Mouse (Mus musculus) cerebellum, adult (tissue): ENCODE data around the gene Plch2.

Source experiments
- ATAC-seq: cut with Nextera tagmentation; 2 replicates; pipeline ENCODE4 v1.9.2; 2017; ENCODE audit warnings: mild to moderate bottlenecking, moderate library complexity, mixed read lengths; ENCODE audit not compliant: insufficient number of reproducible peaks, low FRiP score, low TSS enrichment

The Plch2 gene

GRCm38 (mm10) chr4:155006296-155006695 lies 50.3 kb downstream of the Plch2 start:
- ATAC-seq, result no peak

GRCm38 (mm10) chr4:155005278-155005677 lies 51.3 kb downstream of the Plch2 start:
- ATAC-seq, result no peak

- ATAC-seq, result no peak
These were observed 57.2 kb downstream of the Plch2 start for GRCm38 (mm10) chr4:154999379-154999778.

- ATAC-seq, result no peak
These were observed 59.9 kb downstream of the Plch2 start for GRCm38 (mm10) chr4:154996572-154997154.

DNA sequence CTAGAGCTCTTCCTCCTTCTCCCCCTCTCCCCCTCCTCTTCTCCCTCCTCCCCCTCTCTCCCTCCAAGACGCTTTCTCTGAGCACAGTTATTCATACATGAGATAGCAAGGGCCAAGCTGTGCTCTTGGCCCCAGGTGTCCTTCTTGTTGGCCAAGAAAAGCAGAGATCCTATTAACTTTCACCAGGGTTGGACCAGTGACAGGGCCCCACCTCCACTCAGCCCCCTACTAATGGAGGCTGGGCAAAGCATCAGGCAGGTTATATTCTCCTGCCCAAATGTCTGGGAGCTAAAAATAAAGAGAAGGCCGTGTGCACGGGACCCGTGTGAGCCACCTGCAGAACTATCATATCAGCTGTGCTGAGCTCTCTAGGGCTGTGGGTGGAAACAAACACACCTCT lies 61.7 kb downstream of the Plch2 start:
- ATAC-seq, result no peak

- no peak for ATAC-seq
These were observed 69.8 kb downstream of the Plch2 start for GRCm38 (mm10) chr4:154986750-154987149.

- ATAC-seq, result no peak
These were observed 70.5 kb downstream of the Plch2 start for GRCm38 (mm10) chr4:154986096-154986495.

GRCm38 (mm10) chr4:154985151-154985777 lies 71.3 kb downstream of the Plch2 start:
- no peak for ATAC-seq

- ATAC-seq, result no peak
These were observed 72.8 kb downstream of the Plch2 start for GRCm38 (mm10) chr4:154983767-154984166.

DNA sequence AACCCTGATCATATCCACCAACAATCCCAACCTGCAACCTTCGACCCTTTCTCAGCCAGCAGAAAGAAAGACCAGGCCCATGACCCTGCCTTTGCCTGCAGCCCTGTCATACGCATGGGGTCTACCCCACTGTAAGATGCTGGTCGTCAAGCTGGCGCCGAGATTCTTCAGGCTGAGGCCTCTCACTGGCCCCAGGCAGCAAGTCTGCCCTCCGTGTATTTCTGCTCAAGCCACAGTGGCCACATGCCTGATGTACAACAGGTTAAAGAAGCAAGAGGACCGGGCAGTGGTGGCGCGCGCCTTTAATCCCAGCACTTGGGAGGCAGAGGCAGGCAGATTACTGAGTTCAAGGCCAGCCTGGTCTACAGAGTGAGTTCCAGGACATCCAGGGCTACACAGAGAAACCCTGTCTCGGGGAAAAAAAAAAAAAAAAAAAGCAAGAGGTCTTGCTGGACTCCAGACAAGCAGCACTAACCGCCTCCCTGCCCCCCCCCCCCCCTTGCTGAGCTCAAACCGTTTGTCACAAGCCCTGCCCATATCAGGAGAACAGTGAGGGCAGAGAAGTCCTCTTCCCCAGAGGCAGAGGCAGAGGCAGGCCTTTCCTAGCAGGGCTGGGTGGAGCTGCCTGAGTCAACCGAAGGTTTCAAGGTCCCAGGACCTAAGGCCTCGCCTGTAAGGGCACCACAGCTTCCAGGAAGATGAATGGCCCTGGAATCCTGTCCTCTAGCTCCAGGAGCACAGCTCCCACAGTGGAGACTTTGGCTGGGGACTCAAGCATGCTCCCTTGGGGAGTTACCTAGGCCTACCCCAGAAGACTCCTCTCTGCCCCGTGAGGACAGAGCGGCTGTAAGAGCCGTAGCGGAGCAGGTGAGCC lies 74.1 kb downstream of the Plch2 start:
- no peak for ATAC-seq

- no peak for ATAC-seq
These were observed 75.1 kb downstream of the Plch2 start for GRCm38 (mm10) chr4:154981530-154981929.

DNA sequence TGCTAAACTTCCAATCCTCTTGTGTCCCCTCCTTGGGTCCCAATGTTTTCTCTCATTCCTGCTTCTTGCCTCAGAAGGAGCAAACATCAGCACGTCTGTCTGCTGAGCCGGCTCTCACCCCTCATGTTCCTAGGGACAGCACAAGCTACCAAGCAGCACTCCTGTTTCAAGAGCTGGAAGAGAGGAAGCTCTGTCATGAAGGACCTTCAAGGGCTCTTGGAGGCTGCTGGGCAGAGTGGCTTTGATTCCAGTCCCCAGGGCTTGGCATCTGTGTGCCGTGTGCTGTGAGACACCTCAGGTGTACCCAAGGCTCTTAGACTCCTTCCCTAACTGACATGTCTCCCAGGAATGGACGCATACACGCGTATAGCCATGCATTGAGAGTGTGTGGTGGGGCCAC lies 75.5 kb downstream of the Plch2 start:
- ATAC-seq, result no peak

DNA sequence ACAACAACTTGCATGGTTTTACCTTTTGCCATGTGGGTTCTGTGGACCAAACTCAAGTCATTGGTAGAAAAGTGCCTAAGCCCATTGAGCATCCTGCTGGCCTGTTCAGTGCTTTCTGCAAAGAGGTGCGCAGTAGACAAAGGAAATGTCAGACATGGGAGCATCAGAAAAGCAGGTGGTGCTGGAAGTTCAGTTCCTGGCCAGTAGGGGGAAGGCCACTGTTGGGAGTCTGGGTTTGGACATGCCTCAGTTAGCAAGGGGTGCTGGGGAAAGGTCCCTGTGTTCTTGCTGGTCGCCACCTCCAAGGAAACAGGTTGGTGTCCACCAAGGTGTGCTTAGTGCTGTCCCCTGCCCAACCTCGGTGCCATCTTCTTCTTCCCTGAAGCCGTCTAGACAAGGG lies 76.5 kb downstream of the Plch2 start:
- ATAC-seq, result no peak

DNA sequence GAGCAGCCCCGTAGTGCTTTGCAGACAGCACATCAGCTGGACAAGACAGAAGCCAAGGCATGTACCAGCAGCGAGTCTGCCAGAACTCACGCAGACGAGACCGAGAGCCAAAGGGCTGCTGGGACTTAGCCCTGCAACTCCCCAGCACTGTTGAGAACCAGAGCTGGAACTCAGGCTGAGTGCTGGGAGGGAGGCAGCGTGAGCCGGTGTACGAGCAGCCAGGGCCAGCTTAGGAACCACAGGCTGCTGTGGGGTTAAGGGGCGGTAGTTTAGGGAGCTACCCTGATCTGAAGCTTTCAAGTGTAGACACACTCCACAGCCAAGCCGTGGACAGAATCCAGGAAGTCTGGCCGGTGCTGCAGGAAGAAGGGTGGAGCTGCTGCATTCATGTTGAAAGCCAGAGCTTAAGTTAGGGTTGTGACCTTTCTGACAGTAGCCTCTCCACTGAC lies 82.4 kb downstream of the Plch2 start:
- no peak for ATAC-seq

GRCm38 (mm10) chr4:154972546-154972945 lies 84.0 kb downstream of the Plch2 start:
- ATAC-seq, result no peak

DNA sequence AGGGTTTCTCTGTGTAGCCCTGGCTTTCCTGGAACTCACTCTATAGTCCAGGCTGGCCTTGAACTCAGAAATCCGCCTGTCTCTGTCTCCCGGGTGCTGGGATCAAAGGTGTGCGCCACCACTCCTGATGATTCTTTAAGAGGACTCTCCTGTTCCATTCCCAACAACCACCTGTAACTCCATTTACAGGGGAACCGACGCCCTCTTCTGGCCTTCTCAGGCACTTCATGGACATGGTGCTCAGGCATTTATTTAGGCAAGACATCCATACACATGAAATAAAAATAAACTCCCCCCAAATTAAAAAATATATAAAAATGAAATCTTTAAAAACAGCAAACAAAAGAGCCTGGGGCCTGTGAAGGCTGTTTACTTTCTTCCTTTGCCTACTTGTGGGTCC lies 89.4 kb downstream of the Plch2 start:
- ATAC-seq, result no peak

DNA sequence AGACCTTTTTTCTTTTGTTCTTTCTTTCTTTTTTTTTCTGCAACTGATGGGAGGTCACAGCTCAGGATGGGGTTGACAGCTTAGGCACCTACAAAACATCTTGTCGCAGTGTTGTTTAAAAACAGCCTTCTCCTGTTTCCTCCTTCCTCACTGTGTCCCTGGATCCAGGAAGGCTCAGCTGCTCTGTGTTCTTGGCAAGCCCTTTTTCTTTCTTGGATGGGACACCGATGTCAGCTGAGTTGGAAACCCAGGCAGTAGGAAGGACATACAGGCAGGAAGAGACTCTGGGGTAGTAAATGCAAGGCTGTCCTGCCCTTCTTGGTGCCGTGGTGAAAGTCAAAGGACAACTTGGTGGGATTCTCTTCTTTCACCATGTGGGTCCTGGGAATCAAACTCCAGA lies 90.7 kb downstream of the Plch2 start:
- ATAC-seq, result no peak

DNA sequence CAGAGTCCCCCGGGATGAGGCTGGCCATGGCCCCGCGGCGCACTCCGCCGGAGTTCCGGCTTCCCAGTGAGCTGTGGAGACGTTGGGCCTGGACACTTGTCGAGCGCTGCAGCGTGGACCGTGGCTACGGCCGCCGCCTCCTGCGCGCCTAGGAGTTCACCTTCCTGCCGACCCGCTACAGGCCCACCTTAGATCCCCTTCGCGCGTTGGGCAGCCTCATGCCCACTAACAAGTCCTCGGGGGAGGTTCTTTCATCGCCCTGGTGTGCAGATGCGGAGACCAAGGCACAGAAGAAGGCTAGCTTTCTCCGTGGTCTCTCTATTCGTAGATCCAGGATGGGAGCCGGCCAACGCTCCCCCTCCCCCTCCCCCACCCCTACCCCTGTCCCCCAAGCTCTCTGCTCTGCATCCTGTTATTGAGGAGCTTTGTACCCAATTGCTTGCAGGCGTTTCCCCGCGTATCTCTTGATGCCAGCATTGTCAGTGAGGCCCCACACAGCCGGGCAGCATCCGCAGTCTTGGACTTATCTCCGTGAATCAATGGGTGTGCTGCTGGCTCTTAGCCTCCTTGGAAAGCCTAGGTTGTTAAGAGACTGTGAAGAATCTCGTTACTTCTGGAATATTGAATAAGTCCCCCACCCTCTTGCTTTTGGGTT lies 91.9 kb downstream of the Plch2 start:
- no peak; the same call in 1 of the 2 replicates for ATAC-seq

DNA sequence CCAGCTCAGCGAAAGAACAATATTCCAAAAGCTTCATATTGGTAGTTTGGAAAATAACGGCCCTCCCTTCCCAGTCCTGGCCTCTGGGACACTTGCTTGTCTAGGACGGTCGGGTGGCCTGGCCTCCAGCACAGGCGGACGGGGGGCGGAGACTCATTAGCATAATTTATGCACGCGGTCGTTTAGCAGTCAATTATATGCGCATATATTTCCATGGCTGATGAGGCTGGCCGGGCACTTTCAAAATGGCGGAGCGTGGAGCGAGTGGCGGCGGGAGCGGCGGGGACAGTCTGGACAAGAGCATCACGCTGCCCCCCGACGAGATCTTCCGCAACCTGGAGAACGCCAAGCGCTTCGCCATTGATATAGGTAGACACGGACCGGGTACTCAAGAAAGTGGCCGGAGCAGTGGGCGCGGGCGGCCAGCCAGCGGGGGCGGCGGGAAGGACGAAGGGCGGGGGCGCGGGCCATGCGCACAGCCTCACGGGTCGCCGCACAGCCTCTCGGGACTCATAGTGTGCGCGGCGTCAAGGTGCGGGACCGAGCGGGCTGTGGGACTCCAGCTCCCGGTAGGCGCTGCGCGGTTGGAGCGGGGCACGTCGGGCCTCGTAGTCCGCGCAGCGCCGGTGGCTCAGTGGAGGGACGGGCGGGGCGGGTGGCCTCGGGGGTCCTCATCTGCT lies 92.5 kb downstream of the Plch2 start, which contains the start of gene Pank4:
Gene Pank4 (plus strand): TSS at position 223 of the 680 bp plus-strand sequence.
- peak; percentile 84 for ATAC-seq

- no peak for ATAC-seq
These were observed 93.3 kb downstream of the Plch2 start for GRCm38 (mm10) chr4:154963190-154963836.
